Mouse (Mus musculus): ENCODE data around the gene Dnm3. TPM values are rescaled to one million over a fixed set of nuclear protein-coding genes. Genes with fewer than 3 reads are reported as not detected.

The Dnm3 gene
- polyA plus RNA-seq, 1 experiment from 2014 or later, result 6.5 TPM

- Histone ChIP-seq H3K9ac (ENCODE audit: low read depth, low read length) (no peak overlapping the region), H3K4me3 (ENCODE audit: low read length) (no peak overlapping the region), H3K36me3 (ENCODE audit: control insufficient read depth, insufficient read depth, low read length) (no peaks in the 10 kb centered on the region), H3K4me1 (ENCODE audit: control insufficient read depth, insufficient read depth, low read length) (peaks cover 15% of the 10 kb centered on the region; the same call in 1 of the 2 replicates), H3K9me3 (ENCODE audit: control insufficient read depth, low read length) (no peaks in the 10 kb centered on the region), H3K27ac (ENCODE audit: low read depth, low read length) (no peak overlapping the region), H3K4me2 (replicated peaks; ENCODE audit: low read depth, low read length) (no peak overlapping the region), H3K27me3 (ENCODE audit: control insufficient read depth, insufficient read depth, low read length) (no peaks in the 10 kb centered on the region)
- ATAC-seq (ENCODE audit: low FRiP score, low TSS enrichment), result no peak
- 62% methylated on average over 4 of the region's 4 CpGs for WGBS
These were observed 500.5 kb downstream of the Dnm3 start for GRCm38 (mm10) chr1:161977331-161977730.

- no peaks in the 10 kb centered on the region for H3K9me3 ChIP-seq (ENCODE audit: control insufficient read depth, low read length)
- peaks cover 15% of the 10 kb centered on the region; the same call in 1 of the 2 replicates for H3K4me1 ChIP-seq (ENCODE audit: control insufficient read depth, insufficient read depth, low read length)
- H3K36me3 ChIP-seq (ENCODE audit: control insufficient read depth, insufficient read depth, low read length), result no peaks in the 10 kb centered on the region
- H3K27ac ChIP-seq (ENCODE audit: low read depth, low read length), result no peak overlapping the region
- 42% methylated on average over 16 of the region's 16 CpGs for WGBS
- H3K4me2 ChIP-seq (replicated peaks; ENCODE audit: low read depth, low read length), result no peak overlapping the region
- no peak overlapping the region for H3K4me3 ChIP-seq (ENCODE audit: low read length)
- no peaks in the 10 kb centered on the region for H3K27me3 ChIP-seq (ENCODE audit: control insufficient read depth, insufficient read depth, low read length)
- peak; percentile 66 for ATAC-seq (ENCODE audit: low FRiP score, low TSS enrichment)
- no peak overlapping the region for H3K9ac ChIP-seq (ENCODE audit: low read depth, low read length)
These were observed 501.3 kb downstream of the Dnm3 start for GRCm38 (mm10) chr1:161976255-161977182.

- Histone ChIP-seq H3K27ac (ENCODE audit: low read depth, low read length) (no peak overlapping the region), H3K36me3 (ENCODE audit: control insufficient read depth, insufficient read depth, low read length) (no peaks in the 10 kb centered on the region; the same call in 1 of the 2 replicates), H3K27me3 (ENCODE audit: control insufficient read depth, insufficient read depth, low read length) (no peaks in the 10 kb centered on the region), H3K4me1 (ENCODE audit: control insufficient read depth, insufficient read depth, low read length) (peaks cover 14% of the 10 kb centered on the region), H3K4me3 (ENCODE audit: low read length) (no peak overlapping the region), H3K9ac (ENCODE audit: low read depth, low read length) (no peak overlapping the region), H3K4me2 (replicated peaks; ENCODE audit: low read depth, low read length) (no peak overlapping the region), H3K9me3 (ENCODE audit: control insufficient read depth, low read length) (no peaks in the 10 kb centered on the region)
- no peak for ATAC-seq (ENCODE audit: low FRiP score, low TSS enrichment)
- WGBS, result 50% methylated on average over 8 of the region's 8 CpGs
These were observed 505.6 kb downstream of the Dnm3 start for GRCm38 (mm10) chr1:161972233-161972632.

- WGBS, result 96% methylated on average over 9 of the region's 9 CpGs
- H3K36me3 ChIP-seq (ENCODE audit: control insufficient read depth, insufficient read depth, low read length), result no peaks in the 10 kb centered on the region; the same call in 1 of the 2 replicates
- no peak for ATAC-seq (ENCODE audit: low FRiP score, low TSS enrichment)
- peaks cover 8% of the 10 kb centered on the region for H3K4me1 ChIP-seq (ENCODE audit: control insufficient read depth, insufficient read depth, low read length)
- H3K9me3 ChIP-seq (ENCODE audit: control insufficient read depth, low read length), result no peaks in the 10 kb centered on the region
- H3K9ac ChIP-seq (ENCODE audit: low read depth, low read length), result no peak overlapping the region
- no peak overlapping the region for H3K4me3 ChIP-seq (ENCODE audit: low read length)
- no peak overlapping the region for H3K27ac ChIP-seq (ENCODE audit: low read depth, low read length)
- no peaks in the 10 kb centered on the region for H3K27me3 ChIP-seq (ENCODE audit: control insufficient read depth, insufficient read depth, low read length)
- H3K4me2 ChIP-seq (replicated peaks; ENCODE audit: low read depth, low read length), result no peak overlapping the region
These were observed 507.0 kb downstream of the Dnm3 start for GRCm38 (mm10) chr1:161970874-161971273.

- Histone ChIP-seq H3K36me3 (ENCODE audit: control insufficient read depth, insufficient read depth, low read length) (no peaks in the 10 kb centered on the region; the same call in 1 of the 2 replicates), H3K27ac (ENCODE audit: low read depth, low read length) (peak within 1 kb of the TSS; percentile 53; the same call in 1 of the 2 replicates), H3K4me2 (replicated peaks; ENCODE audit: low read depth, low read length) (peak within 1 kb of the TSS; percentile 60), H3K9me3 (ENCODE audit: control insufficient read depth, low read length) (no peaks in the 10 kb centered on the region), H3K4me1 (ENCODE audit: control insufficient read depth, insufficient read depth, low read length) (peaks cover 3% of the 10 kb centered on the region), H3K27me3 (ENCODE audit: control insufficient read depth, insufficient read depth, low read length) (no peaks in the 10 kb centered on the region), H3K4me3 (ENCODE audit: low read length) (peak within 1 kb of the TSS; percentile 57), H3K9ac (ENCODE audit: low read depth, low read length) (peak within 1 kb of the TSS; percentile 65)
- ATAC-seq (ENCODE audit: low FRiP score, low TSS enrichment), result peak; percentile 97
- 3% methylated on average over 38 of the region's 38 CpGs for WGBS
These were observed 509.0 kb downstream of the Dnm3 start, which contains the start of gene Pigc for GRCm38 (mm10) chr1:161968589-161969407. Gene Pigc, plus strand, starts transcription at chr1:161969186.

- 72% methylated on average over 2 of the region's 2 CpGs for WGBS
- ATAC-seq (ENCODE audit: low FRiP score, low TSS enrichment), result no peak
- no peak overlapping the region for H3K4me3 ChIP-seq (ENCODE audit: low read length)
- no peaks in the 10 kb centered on the region for H3K27me3 ChIP-seq (ENCODE audit: control insufficient read depth, insufficient read depth, low read length)
- no peak overlapping the region for H3K9ac ChIP-seq (ENCODE audit: low read depth, low read length)
- H3K4me1 ChIP-seq (ENCODE audit: control insufficient read depth, insufficient read depth, low read length), result peaks cover 2% of the 10 kb centered on the region; the same call in 1 of the 2 replicates
- H3K36me3 ChIP-seq (ENCODE audit: control insufficient read depth, insufficient read depth, low read length), result no peaks in the 10 kb centered on the region; the same call in 1 of the 2 replicates
- H3K27ac ChIP-seq (ENCODE audit: low read depth, low read length), result no peak overlapping the region
- H3K9me3 ChIP-seq (ENCODE audit: control insufficient read depth, low read length), result no peaks in the 10 kb centered on the region
- no peak overlapping the region for H3K4me2 ChIP-seq (replicated peaks; ENCODE audit: low read depth, low read length)
These were observed 509.9 kb downstream of the Dnm3 start for GRCm38 (mm10) chr1:161967936-161968335.

GRCm38 (mm10) chr1:161962465-161963377, 515.1 kb downstream of the Dnm3 start:
- H3K4me3 ChIP-seq (ENCODE audit: low read length), result no peak overlapping the region

More at GRCm38 (mm10) chr1:161962465-161963377, 515.1 kb downstream of the Dnm3 start:
- 52% methylated on average over 3 of the region's 3 CpGs for WGBS
- ATAC-seq (ENCODE audit: low FRiP score, low TSS enrichment), result peak; percentile 69
- Histone ChIP-seq H3K4me2 (replicated peaks; ENCODE audit: low read depth, low read length) (no peak overlapping the region), H3K4me1 (ENCODE audit: control insufficient read depth, insufficient read depth, low read length) (peaks cover 3% of the 10 kb centered on the region; the same call in 1 of the 2 replicates), H3K27ac (ENCODE audit: low read depth, low read length) (no peak overlapping the region), H3K9ac (ENCODE audit: low read depth, low read length) (no peak overlapping the region), H3K36me3 (ENCODE audit: control insufficient read depth, insufficient read depth, low read length) (no peaks in the 10 kb centered on the region), H3K9me3 (ENCODE audit: control insufficient read depth, low read length) (no peaks in the 10 kb centered on the region), H3K27me3 (ENCODE audit: control insufficient read depth, insufficient read depth, low read length) (no peaks in the 10 kb centered on the region)

All from kidney, embryonic 14.5 days (tissue).